Mouse (Mus musculus): Measurements from ENCODE around the gene Papolb.

The Papolb gene

DNA sequence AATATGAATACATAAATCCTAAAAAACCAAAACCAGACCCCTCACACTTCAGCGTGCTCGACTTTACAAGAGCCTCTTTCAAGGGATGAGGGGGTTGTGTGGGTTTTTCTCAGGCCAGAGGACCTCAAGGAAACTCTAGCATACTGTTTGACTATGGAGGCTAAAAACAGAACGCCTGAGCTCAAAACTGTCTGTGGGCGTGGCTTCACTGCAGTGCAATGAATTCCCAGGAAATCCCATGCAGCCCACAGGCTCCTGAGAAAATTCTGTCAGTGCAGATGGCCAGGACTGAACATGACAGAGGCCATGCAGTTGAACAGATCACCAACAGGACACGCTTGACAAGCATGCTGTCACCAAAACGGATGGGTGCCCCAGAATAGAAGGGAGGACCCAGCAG lies 10.9 kb downstream of the Papolb start:
- DNase-seq (ENCODE audit: low spot score): no peak

GRCm38 (mm10) chr5:142512112-142512511 lies 17.8 kb downstream of the Papolb start:
- DNase-seq (ENCODE audit: low spot score): no peak

- DNase-seq (ENCODE audit: low spot score): no peak
These were observed 19.8 kb downstream of the Papolb start for GRCm38 (mm10) chr5:142510061-142510414.

DNA sequence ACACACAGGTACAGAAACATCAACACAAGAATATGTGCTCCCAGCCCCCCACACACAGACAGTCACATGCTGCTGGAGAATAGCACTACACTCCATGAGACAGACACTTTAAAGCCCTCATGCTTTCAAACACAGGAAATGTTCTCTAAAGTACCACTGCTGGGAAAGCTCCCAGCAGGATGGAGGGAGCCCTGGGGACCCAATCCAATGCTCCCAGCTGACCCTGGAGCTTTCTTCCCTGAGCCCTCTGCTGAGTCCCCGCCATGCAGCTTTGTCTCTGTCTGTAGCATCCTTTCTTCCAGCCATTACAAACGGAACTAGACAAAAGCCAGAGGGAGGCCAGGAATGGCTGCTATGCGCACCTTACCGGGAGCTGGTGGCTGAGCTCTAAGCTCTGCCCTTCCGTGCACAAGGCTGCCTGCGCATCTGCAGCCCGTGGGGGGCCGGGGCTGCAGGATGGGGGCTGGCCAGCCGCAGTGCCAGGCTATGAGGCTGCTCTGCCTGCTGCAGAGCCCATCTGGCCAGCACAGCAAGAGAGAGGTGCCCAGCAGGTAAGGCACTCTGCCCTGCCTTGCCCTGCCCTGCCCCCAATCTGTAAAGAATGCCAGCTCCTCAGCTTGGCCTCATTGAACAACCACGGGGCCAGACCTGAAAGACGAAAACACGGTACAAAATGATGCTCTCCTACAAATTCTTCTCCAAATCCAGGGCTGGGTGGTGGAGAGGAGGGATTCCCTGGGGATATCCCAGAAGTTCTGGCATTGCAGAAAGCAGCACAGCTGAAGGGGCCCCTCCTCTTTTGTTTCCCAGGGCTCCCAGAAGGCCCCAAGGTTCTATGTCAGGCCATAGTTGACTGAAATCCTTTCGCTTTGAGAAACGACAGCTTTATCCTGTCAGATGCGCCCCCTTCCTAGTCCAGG lies 20.5 kb downstream of the Papolb start:
- no peak for DNase-seq (ENCODE audit: low spot score)

DNA sequence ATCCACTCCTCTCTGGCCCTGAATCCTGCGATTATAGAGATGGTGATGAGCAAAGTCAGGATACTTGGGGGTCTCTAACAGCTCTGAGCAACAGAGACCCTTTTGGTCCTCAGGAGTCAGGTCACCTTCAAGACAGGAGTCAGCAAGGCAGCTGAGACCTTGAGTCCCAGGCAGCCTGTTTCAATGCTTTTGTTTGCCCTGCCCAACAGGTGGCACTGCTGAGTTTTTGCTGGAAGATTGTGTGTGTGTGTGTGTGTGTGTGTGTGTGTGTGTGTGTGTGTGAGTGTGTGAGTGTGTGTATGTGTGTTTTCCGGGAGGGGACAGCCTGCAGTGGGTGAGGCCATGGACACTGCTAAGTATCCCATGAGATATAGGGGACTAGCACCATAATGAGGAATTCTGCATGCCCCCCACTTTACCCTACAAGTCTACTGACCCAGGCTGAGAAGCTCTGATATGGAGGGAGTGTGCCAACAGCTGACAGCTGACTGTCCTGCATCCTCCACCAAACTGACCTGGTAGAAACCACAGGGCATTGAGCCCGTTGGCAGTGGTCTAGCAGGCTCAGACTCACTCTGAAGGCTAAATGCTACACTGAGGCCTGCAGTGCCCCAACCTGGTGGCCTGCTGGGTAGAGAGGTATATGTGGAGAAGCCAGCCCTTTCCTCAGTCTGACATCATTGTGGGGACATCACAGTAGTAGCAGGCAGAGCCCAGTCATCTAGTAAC lies 24.0 kb downstream of the Papolb start:
- no peak for DNase-seq (ENCODE audit: low spot score)

- DNase-seq (ENCODE audit: low spot score): no peak
These were observed 25.7 kb downstream of the Papolb start for GRCm38 (mm10) chr5:142504175-142504574.

DNA sequence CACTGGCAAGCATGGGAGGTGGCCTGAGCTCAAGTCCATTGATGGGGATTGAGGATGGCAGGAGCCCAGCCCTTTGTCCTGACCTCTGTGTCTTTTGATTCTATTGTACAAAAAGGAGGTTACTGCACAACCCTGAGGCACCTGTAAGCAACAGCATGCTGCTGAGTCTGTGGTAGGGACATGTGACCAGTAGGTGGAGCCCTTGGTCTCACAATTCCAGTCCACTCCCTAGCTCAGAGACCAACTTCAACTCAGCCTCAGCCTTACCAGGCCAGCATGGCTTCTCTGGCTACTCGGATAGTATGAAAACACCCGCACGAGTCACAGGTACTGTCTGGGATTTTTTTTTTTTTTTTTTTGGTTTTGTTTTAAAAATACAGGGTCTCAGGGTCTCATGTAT lies 27.5 kb downstream of the Papolb start:
- peak; percentile 92 for DNase-seq (ENCODE audit: low spot score)

GRCm38 (mm10) chr5:142500918-142501317 lies 29.0 kb downstream of the Papolb start:
- no peak for DNase-seq (ENCODE audit: low spot score)

GRCm38 (mm10) chr5:142498964-142499363 lies 30.9 kb downstream of the Papolb start:
- DNase-seq (ENCODE audit: low spot score): peak; percentile 72

DNA sequence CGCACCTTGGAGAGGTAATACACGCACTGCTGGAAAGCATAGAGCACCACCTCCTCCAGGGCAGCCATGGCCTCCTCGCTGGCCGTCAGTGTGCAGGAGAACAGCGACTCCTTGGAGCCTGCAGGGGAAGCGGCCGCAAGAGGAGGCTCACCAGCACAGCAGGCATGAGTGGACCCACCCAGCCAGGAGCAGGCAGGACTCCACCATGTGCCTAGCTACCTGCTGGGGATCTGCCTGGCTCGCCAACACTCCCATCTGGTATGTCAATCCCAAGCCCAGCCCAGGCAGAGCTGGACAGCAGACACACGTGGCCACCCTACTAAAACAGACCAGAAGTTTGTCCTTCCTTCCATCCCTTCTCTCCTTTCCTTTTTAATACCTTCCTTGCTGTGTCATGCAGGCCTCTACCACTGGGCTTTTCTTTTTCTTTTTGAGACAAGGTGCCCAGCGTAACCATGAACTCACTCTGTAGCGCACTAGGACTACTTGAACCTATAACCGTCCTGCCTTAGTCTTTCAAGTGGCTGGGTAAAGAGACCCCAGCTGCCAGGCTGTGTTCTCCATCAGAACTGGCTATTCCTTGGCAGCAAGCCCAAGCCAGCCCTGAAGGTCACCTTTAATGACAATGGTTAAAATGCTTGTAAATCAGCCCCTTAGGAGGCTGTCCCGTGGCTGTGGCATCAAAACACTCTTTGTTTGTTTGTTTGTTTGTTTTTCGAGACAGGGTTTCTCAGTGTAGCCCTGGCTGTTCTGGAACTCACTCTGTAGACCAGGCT lies 34.4 kb downstream of the Papolb start:
- no peak for DNase-seq (ENCODE audit: low spot score)

- no peak for DNase-seq (ENCODE audit: low spot score)
These were observed 36.6 kb downstream of the Papolb start for GRCm38 (mm10) chr5:142493307-142493706.

GRCm38 (mm10) chr5:142489955-142490707 lies 39.7 kb downstream of the Papolb start:
- no peak for DNase-seq (ENCODE audit: low spot score)

DNA sequence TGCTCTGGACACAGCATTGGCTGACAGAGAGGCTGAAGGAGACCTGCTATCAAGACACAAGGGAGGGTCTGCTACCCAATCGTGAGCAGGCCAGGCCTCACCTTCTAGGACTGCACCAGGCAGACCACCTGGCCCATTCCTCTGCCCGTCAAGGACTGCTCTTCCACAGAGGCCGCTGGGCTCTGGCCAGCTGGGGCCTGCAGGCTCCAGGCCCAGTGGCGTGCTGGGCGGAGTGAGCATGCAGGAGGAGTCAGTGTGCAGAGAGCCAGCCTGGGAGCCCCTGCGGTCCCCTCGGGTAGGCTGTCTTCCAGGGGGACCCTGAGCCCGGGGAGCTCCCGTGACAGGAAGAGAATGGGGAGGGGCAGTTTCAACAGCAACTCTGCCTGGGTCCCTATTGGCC lies 43.2 kb downstream of the Papolb start:
- DNase-seq (ENCODE audit: low spot score): no peak

- DNase-seq (ENCODE audit: low spot score): no peak
These were observed 46.3 kb downstream of the Papolb start for GRCm38 (mm10) chr5:142483581-142483980.

- no peak for DNase-seq (ENCODE audit: low spot score)
These were observed 47.4 kb downstream of the Papolb start for GRCm38 (mm10) chr5:142482512-142482911.

DNA sequence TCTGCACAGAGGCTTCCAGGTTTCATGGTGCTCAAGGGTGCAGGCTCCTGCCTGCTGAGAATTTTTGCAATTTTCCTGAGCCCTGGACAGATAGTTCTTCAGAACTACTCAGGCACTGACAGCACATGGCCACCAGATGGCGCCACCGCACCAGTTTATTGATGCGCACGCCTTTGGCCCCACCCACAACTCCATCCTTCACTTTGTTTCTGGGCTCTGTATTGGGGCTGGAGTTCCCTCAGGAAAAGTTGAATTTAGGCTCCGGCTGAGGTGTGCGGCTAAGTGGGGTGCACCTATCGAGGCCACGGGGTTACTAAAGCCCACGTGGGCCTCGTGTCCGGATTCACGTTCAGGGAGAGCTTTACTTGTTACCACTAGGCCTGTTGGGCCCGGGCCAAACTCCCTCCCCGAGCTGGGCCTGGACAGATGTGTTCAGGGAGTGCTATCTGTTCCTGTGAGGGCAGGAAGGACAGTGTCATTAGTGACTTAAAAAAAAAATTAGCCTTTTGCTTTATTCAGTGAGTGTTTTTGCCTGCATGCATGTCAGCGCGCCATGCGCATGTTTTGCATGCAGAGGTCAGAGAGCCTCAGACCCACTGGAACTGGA lies 50.9 kb downstream of the Papolb start:
- peak; percentile 94 for DNase-seq (ENCODE audit: low spot score)

DNA sequence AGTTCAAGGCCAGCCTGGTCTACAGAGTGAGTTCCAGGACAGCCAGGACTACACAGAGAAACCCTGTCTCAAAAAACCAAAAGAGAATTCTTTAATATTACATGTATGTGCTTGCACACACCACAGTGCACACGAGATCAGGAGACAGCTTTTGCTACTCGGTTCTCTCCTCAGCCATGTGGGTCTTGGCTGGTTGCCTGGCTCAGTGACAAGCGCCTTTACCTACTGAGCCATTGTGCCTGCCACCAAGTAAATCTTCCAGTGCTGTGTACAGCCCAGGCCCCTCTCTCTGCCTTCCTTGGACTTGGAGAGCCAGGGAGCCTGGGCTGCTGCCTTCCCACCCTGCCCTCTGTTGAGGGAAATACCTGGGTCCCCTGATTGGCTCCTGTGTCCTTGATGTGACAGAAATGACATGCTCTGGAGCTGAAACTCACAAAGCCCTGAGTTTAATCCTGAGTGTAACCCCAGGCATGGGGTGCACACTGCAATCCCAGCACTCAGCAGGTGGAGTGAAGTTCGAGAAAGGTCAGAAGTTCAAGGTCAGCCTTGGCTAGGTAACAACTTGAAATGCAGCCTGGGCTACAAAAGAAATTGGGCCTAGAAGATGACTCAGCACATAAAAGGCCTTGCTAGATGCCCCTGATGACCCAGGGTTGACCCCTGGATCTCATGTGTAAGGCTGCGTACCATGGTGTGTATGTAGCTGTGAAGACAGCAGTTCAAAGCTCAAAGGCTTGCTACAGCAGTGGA lies 51.8 kb downstream of the Papolb start:
- no peak for DNase-seq (ENCODE audit: low spot score)

GRCm38 (mm10) chr5:142477346-142477745 lies 52.5 kb downstream of the Papolb start:
- no peak for DNase-seq (ENCODE audit: low spot score)
